In the genomic region with DNA sequence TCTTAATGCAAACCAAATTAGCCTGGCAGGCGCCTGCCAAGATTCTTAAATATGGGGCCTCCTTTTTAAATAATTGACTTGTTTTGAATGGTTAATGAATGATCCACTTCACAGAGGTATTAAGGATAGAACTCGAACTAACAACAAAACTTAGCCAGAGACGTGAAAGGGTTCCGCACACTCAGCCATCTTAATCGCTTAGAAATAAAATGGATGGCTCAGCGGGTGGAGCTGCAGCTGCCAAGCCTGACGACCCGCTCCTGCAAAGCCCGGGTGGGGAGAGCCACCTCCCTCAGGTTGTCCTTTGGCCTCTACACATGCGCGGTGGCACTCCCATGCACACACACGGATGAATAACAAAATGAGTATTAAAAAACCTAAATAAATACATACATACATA, we compare ENCODE assay signal across 26 mouse cellular contexts.
DNase-seq lines count a peak whose midpoint lies in the region; ATAC-seq and TF ChIP-seq lines count a peak whose summit lies in the region.
"Had no signal": no experiment of that assay in that cellular context is flagged by ENCODE, and none has a peak within 500 bp of the region (broad histone marks: within the 10 kb centered on the region; RNA-seq: fewer than 3 reads in every experiment).

No protein-coding gene starts in this region.

- no peak for TF ChIP-seq CTCF in layer of hippocampus, adult 2 months (conservative IDR thresholded peaks at IDR 0.05)
- no peak for TF ChIP-seq CTCF in stomach, postnatal 0 days (IDR thresholded peaks at IDR 0.05; ENCODE audit: low read depth)

- H3K4me1 ChIP-seq in forebrain, embryonic 15.5 days: peaks cover 24% of the 10 kb centered on the region
- peaks cover 30% of the 10 kb centered on the region for H3K4me1 ChIP-seq in forebrain, embryonic 12.5 days
- H3K4me1 ChIP-seq in stomach, postnatal 0 days (replicated peaks; ENCODE audit: control insufficient read depth, insufficient read depth): no peaks in the 10 kb centered on the region

- no peaks in the 10 kb centered on the region for H3K27me3 ChIP-seq in forebrain, embryonic 15.5 days
- peaks cover 14% of the 10 kb centered on the region for H3K27me3 ChIP-seq in forebrain, embryonic 12.5 days
- no peaks in the 10 kb centered on the region for H3K27me3 ChIP-seq in stomach, postnatal 0 days (ENCODE audit: control insufficient read depth, insufficient read depth, low read length)
- H3K27me3 ChIP-seq: heart, embryonic 12.5 days; limb, embryonic 15.5 days; lung, embryonic 15.5 days had no signal

- ATAC-seq in forebrain, embryonic 15.5 days (replicated peaks): no peak
- no peak for ATAC-seq in forebrain, embryonic 12.5 days (ENCODE audit: low FRiP score)
- no peak for ATAC-seq in stomach, postnatal 0 days (ENCODE audit: low FRiP score, low TSS enrichment)
- ATAC-seq: midbrain, embryonic 16.5 days had no signal

- no peaks in the 10 kb centered on the region for H3K9me3 ChIP-seq in forebrain, embryonic 15.5 days
- H3K9me3 ChIP-seq in forebrain, embryonic 12.5 days: no peaks in the 10 kb centered on the region
- no peaks in the 10 kb centered on the region for H3K9me3 ChIP-seq in stomach, postnatal 0 days (ENCODE audit: control insufficient read depth, low read length)
- H3K9me3 ChIP-seq: heart, embryonic 12.5 days; limb, embryonic 15.5 days; lung, embryonic 15.5 days had no signal

- peaks cover 42% of the 10 kb centered on the region for H3K36me3 ChIP-seq in forebrain, embryonic 15.5 days
- peaks cover 86% of the 10 kb centered on the region for H3K36me3 ChIP-seq in forebrain, embryonic 12.5 days (replicated peaks)
- H3K36me3 ChIP-seq in stomach, postnatal 0 days (ENCODE audit: control insufficient read depth, insufficient read depth, low read length): peaks cover 26% of the 10 kb centered on the region

- H3K9ac ChIP-seq in forebrain, embryonic 15.5 days (replicated peaks): no peak overlapping the region
- no peak overlapping the region for H3K9ac ChIP-seq in forebrain, embryonic 12.5 days
- H3K9ac ChIP-seq in stomach, postnatal 0 days (ENCODE audit: low read length): no peak overlapping the region
- H3K9ac ChIP-seq: heart, embryonic 12.5 days; limb, embryonic 15.5 days; liver, embryonic 14.5 days; lung, embryonic 15.5 days had no signal

- H3K4me3 ChIP-seq in forebrain, embryonic 15.5 days: no peak overlapping the region
- H3K4me3 ChIP-seq in forebrain, embryonic 12.5 days (replicated peaks): no peak overlapping the region
- no peak overlapping the region for H3K4me3 ChIP-seq in layer of hippocampus, adult 2 months
- H3K4me3 ChIP-seq in stomach, postnatal 0 days (ENCODE audit: low read depth, low read length): no peak overlapping the region
- H3K4me3 ChIP-seq: heart, embryonic 12.5 days; left cerebral cortex, adult 2 months; limb, embryonic 15.5 days; lung, embryonic 15.5 days; myocyte had no signal

- no peak for DNase-seq in layer of hippocampus, adult 2 months (ENCODE audit: low spot score in 2 of 2)
- no peak for DNase-seq in layer of hippocampus, postnatal 25 days (ENCODE audit: extremely low spot score in 1 of 2, low spot score in 1 of 2)
- peak; percentile 78 for DNase-seq in kidney, adult 9 months
- DNase-seq in stomach, postnatal 0 days (ENCODE audit: low spot score): no peak
- DNase-seq in cerebellum, adult 11 months: no peak
- no peak for DNase-seq in ovary, adult 18-20 months (ENCODE audit: low spot score)
- DNase-seq: adrenal gland, adult 2 months; cerebellum, postnatal 25 days; gastrocnemius, postnatal 25 days; heart, adult 18-20 months; heart, postnatal 10 days; layer of hippocampus, adult 9-11 months; lung, postnatal 36 days; right cerebral cortex, adult 18-20 months; right cerebral cortex, postnatal 4 days; thymus, adult 2 months; thymus, postnatal 4 days had no signal

- WGBS in forebrain, embryonic 15.5 days: 16% methylated on average over 12 of the region's 12 CpGs
- 30% methylated on average over 12 of the region's 12 CpGs for WGBS in forebrain, embryonic 12.5 days
- 64% methylated on average over 12 of the region's 12 CpGs for WGBS in stomach, postnatal 0 days

- H3K4me2 ChIP-seq in forebrain, embryonic 15.5 days (replicated peaks): no peak overlapping the region
- H3K4me2 ChIP-seq in forebrain, embryonic 12.5 days: no peak overlapping the region
- H3K4me2 ChIP-seq in stomach, postnatal 0 days (replicated peaks; ENCODE audit: low read depth): no peak overlapping the region
- H3K4me2 ChIP-seq: heart, embryonic 12.5 days; limb, embryonic 15.5 days; lung, embryonic 15.5 days had no signal

- TF ChIP-seq EP300 in stomach, postnatal 0 days (optimal IDR thresholded peaks at IDR 0.05): no peak

- peak overlapping the region; percentile 28; the same call in 1 of the 2 replicates for H3K27ac ChIP-seq in forebrain, embryonic 15.5 days (replicated peaks)
- no peak overlapping the region for H3K27ac ChIP-seq in forebrain, embryonic 12.5 days
- peak overlapping the region; percentile 69; the same call in 1 of the 2 replicates for H3K27ac ChIP-seq in layer of hippocampus, adult 2 months
- 0 out of 2 replicates have a peak overlapping the region, but pooled peaks have one; percentile 2 for H3K27ac ChIP-seq in stomach, postnatal 0 days (replicated peaks)
- H3K27ac ChIP-seq: limb, embryonic 15.5 days; liver, embryonic 14.5 days; lung, embryonic 15.5 days had no signal
